Mouse (Mus musculus): ENCODE results near the gene Rpl6. TPM values are rescaled to one million over a fixed set of nuclear protein-coding genes. Genes with fewer than 3 reads are reported as not detected.

Gene Rpl6
- polyA plus RNA-seq, 1 experiment from 2014 or later, result 505 TPM

DNA sequence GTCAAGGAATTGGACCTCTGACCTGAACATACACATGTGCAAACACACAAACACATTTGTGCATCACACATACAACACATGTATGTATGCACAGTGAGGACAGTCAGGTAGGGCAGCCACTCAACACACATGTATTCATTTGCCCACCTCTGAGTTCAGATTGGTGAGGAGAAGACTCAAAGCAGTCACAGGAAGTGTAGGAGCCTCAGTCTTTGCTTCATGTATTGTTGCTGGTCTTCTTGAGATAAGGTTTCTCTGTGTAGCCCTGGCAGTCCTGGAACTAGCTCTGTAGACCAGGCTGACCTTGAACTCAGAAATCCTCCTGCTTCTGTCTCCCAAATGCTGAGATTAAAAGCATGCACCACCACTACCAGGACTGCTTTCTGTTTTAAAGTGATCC is 36.9 kb downstream of the Rpl6 start:
- Histone ChIP-seq H3K36me3 (ENCODE audit: control insufficient read depth, insufficient read depth, low read length) (no peaks in the 10 kb centered on the region), H3K4me3 (ENCODE audit: low read depth, low read length) (no peak overlapping the region), H3K27ac (ENCODE audit: low read depth, low read length) (no peak overlapping the region), H3K27me3 (replicated peaks; ENCODE audit: control insufficient read depth, insufficient read depth, low read length) (no peaks in the 10 kb centered on the region), H3K4me2 (ENCODE audit: low read length) (no peak overlapping the region), H3K4me1 (ENCODE audit: control insufficient read depth, insufficient read depth, low read length) (no peaks in the 10 kb centered on the region; the same call in 1 of the 2 replicates), H3K9me3 (replicated peaks; ENCODE audit: control insufficient read depth, low read length) (no peaks in the 10 kb centered on the region), H3K9ac (ENCODE audit: low read length) (no peak overlapping the region)
- ATAC-seq (no peak), DNase-seq (ENCODE audit: low spot score) (no peak)

DNA sequence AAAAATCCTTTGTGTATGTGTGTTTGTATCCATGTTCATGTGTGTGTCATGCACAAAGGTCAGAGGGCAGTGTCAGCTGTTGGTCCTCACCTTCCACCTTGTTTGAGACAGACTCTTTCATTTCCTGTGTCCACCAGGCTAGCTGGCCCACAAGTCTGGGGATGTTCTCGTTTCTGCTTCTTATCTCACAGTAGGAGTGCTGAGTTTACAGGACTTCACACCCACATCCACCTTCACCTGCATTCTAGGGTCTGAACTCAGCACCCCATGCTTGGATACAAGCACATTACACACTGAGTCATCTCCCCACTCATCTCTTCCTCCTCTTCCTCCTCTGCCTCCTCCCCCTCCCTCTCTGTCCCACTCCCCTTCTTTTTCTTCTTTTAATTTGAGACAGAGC is 38.0 kb downstream of the Rpl6 start:
- Histone ChIP-seq H3K4me1 (ENCODE audit: control insufficient read depth, insufficient read depth, low read length) (no peaks in the 10 kb centered on the region; the same call in 1 of the 2 replicates), H3K27ac (ENCODE audit: low read depth, low read length) (no peak overlapping the region), H3K9ac (ENCODE audit: low read length) (no peak overlapping the region), H3K4me3 (ENCODE audit: low read depth, low read length) (no peak overlapping the region), H3K27me3 (replicated peaks; ENCODE audit: control insufficient read depth, insufficient read depth, low read length) (no peaks in the 10 kb centered on the region), H3K9me3 (replicated peaks; ENCODE audit: control insufficient read depth, low read length) (no peaks in the 10 kb centered on the region), H3K4me2 (ENCODE audit: low read length) (no peak overlapping the region), H3K36me3 (ENCODE audit: control insufficient read depth, insufficient read depth, low read length) (no peaks in the 10 kb centered on the region)
- WGBS, result 64% methylated on average over 1 of the region's 1 CpGs
- DNase-seq (ENCODE audit: low spot score) (no peak), ATAC-seq (no peak)

DNA sequence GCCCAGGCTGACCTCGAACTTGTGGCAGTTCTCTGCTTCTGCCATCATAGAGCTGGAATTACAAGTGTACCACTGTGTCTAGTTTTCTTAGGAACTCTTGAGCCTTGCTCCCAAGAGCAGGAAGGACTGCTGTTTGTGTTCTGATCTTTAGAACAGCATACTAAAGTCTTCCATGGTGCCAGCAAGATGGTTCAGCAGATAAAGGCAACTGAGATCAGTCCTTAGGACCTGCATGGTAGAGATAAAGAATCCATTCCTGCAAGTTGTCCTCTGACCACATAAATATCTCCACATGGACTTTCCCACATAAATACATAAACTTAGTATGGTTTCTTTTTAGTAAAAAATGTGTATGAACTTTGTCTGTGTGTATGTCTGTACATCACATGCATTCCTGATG is 38.4 kb downstream of the Rpl6 start:
- DNase-seq (ENCODE audit: low spot score), result no peak
- H3K27me3 ChIP-seq (replicated peaks; ENCODE audit: control insufficient read depth, insufficient read depth, low read length), result no peaks in the 10 kb centered on the region
- no peak overlapping the region for H3K9ac ChIP-seq (ENCODE audit: low read length)
- no peaks in the 10 kb centered on the region; the same call in 1 of the 2 replicates for H3K4me1 ChIP-seq (ENCODE audit: control insufficient read depth, insufficient read depth, low read length)
- no peak for ATAC-seq
- no peaks in the 10 kb centered on the region for H3K36me3 ChIP-seq (ENCODE audit: control insufficient read depth, insufficient read depth, low read length)
- 88% methylated on average over 1 of the region's 1 CpGs for WGBS
- no peak overlapping the region for H3K27ac ChIP-seq (ENCODE audit: low read depth, low read length)
- H3K4me3 ChIP-seq (ENCODE audit: low read depth, low read length), result no peak overlapping the region
- H3K4me2 ChIP-seq (ENCODE audit: low read length), result no peak overlapping the region
- H3K9me3 ChIP-seq (replicated peaks; ENCODE audit: control insufficient read depth, low read length), result no peaks in the 10 kb centered on the region

DNA sequence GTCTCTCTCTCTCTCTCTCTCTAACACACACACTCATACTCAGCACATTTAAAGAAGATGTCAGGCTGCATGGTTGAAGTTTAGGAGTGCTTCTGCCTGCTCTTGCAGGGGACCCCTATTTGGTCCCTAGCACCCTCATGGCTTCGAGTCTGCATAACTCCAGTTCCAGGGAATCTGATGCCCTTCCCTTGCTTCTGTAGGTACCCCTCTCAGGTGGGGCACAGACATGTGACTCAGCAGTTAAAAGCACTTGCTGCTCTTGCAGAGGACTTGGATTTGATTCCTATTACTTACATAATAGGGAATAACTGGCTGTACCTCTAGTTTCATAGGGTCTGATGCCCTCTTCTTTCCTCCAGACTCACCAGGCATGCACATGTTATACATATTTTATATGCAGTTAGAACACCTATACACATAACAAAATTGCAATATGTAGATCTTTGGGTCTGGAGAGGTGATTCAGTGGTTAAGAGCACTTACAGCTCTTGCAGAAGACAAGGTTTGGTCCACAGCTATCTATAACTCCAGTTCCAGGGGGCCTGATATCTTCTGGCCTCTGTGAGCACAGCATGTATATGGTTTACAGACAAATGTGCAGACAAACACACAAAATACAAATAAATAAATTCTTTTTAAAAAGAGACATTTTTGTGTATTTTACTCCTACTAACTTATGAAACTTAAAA is 39.5 kb downstream of the Rpl6 start:
- H3K9ac ChIP-seq (ENCODE audit: low read length), result no peak overlapping the region
- ATAC-seq, result no peak
- H3K4me2 ChIP-seq (ENCODE audit: low read length), result no peak overlapping the region
- no peaks in the 10 kb centered on the region for H3K27me3 ChIP-seq (replicated peaks; ENCODE audit: control insufficient read depth, insufficient read depth, low read length)
- WGBS, result 92% methylated on average over 1 of the region's 1 CpGs
- H3K9me3 ChIP-seq (replicated peaks; ENCODE audit: control insufficient read depth, low read length), result no peaks in the 10 kb centered on the region
- no peak overlapping the region for H3K4me3 ChIP-seq (ENCODE audit: low read depth, low read length)
- H3K36me3 ChIP-seq (ENCODE audit: control insufficient read depth, insufficient read depth, low read length), result no peaks in the 10 kb centered on the region
- no peaks in the 10 kb centered on the region; the same call in 1 of the 2 replicates for H3K4me1 ChIP-seq (ENCODE audit: control insufficient read depth, insufficient read depth, low read length)
- no peak for DNase-seq (ENCODE audit: low spot score)
- H3K27ac ChIP-seq (ENCODE audit: low read depth, low read length), result no peak overlapping the region

DNA sequence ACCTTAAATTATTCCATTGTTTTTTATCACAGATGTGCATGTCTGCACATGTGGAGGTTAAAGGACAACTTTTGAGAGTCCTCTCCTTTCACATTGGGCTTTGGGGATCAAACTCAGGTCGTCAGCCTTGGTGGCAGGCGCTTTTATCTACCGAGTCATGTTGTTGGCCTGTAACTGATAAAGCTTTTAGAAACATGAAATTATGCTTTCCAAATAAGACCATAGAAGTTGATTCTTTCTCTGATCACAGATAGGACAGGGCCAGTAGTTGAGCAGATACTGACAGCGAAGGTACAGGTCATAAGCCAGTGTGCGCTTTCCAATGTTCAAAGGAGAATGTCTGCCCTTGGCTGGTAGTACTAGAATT is 40.1 kb downstream of the Rpl6 start:
- Histone ChIP-seq H3K4me1 (ENCODE audit: control insufficient read depth, insufficient read depth, low read length) (no peaks in the 10 kb centered on the region; the same call in 1 of the 2 replicates), H3K4me2 (ENCODE audit: low read length) (no peak overlapping the region), H3K4me3 (ENCODE audit: low read depth, low read length) (no peak overlapping the region), H3K27me3 (replicated peaks; ENCODE audit: control insufficient read depth, insufficient read depth, low read length) (no peaks in the 10 kb centered on the region), H3K9ac (ENCODE audit: low read length) (no peak overlapping the region), H3K9me3 (replicated peaks; ENCODE audit: control insufficient read depth, low read length) (no peaks in the 10 kb centered on the region), H3K36me3 (ENCODE audit: control insufficient read depth, insufficient read depth, low read length) (no peaks in the 10 kb centered on the region), H3K27ac (ENCODE audit: low read depth, low read length) (no peak overlapping the region)
- 92% methylated on average over 5 of the region's 5 CpGs for WGBS
- DNase-seq (ENCODE audit: low spot score) (no peak), ATAC-seq (no peak)

DNA sequence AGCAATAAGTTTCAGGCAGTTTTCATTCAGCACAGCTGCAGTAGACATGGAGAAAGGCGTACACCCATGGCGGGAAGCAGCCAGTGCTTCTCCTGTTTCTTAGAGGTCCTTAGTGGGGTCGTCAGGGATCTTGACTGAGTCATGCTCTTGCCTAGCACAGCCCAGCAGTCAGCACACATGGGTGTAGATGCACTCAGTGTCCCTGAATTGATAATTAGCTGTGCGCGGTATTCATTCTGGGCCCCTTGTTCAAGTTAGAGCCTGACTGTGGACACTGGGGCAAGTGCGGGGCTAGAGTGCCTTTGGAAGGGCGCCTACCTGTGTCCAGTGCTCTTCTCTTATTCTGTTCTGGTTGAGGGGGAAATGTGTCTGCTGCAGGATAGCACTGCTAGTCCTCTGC is 40.9 kb downstream of the Rpl6 start:
- Histone ChIP-seq H3K9ac (ENCODE audit: low read length) (no peak overlapping the region), H3K27me3 (replicated peaks; ENCODE audit: control insufficient read depth, insufficient read depth, low read length) (no peaks in the 10 kb centered on the region), H3K4me2 (ENCODE audit: low read length) (no peak overlapping the region), H3K36me3 (ENCODE audit: control insufficient read depth, insufficient read depth, low read length) (no peaks in the 10 kb centered on the region), H3K27ac (ENCODE audit: low read depth, low read length) (no peak overlapping the region), H3K4me1 (ENCODE audit: control insufficient read depth, insufficient read depth, low read length) (no peaks in the 10 kb centered on the region; the same call in 1 of the 2 replicates), H3K9me3 (replicated peaks; ENCODE audit: control insufficient read depth, low read length) (no peaks in the 10 kb centered on the region), H3K4me3 (ENCODE audit: low read depth, low read length) (no peak overlapping the region)
- no peak for ATAC-seq
- WGBS, result 87% methylated on average over 7 of the region's 7 CpGs
- DNase-seq (ENCODE audit: low spot score), result no peak

DNA sequence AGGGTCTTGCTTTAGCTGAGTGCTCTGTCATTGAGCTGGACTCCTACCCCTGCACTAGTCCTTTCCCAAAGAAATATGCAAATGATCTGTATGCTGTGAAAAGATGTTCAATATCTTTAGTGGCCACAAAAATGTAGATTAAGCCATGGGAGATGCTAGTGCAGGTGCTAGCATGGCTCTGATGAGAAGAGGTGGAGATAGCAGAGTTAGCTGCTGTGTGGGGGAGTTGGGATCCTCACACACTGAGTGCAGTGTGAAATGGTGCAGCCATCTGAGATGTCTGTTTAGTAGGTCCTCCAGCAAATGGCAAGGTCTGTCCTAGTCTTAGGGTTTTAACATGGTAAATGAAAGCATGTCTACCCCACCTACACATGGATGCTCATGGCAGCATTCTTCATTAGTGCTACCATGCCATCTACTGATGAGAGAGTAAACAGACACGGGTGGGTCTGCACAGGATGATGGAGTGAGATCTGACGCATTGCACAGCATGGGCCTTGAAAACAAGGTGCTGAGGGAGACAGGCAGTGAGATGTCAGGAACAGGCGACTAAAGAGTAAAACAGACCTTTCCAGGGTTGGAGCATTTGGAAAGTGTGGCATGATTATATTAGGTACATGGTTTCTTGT is 44.6 kb downstream of the Rpl6 start:
- H3K27me3 ChIP-seq (replicated peaks; ENCODE audit: control insufficient read depth, insufficient read depth, low read length), result no peaks in the 10 kb centered on the region
- H3K4me2 ChIP-seq (ENCODE audit: low read length), result no peak overlapping the region
- no peak overlapping the region for H3K9ac ChIP-seq (ENCODE audit: low read length)
- H3K9me3 ChIP-seq (replicated peaks; ENCODE audit: control insufficient read depth, low read length), result no peaks in the 10 kb centered on the region
- no peak overlapping the region for H3K27ac ChIP-seq (ENCODE audit: low read depth, low read length)
- no peaks in the 10 kb centered on the region; the same call in 1 of the 2 replicates for H3K4me1 ChIP-seq (ENCODE audit: control insufficient read depth, insufficient read depth, low read length)
- H3K4me3 ChIP-seq (ENCODE audit: low read depth, low read length), result no peak overlapping the region
- WGBS, result 80% methylated on average over 3 of the region's 3 CpGs
- DNase-seq (ENCODE audit: low spot score), result no peak
- peaks cover 2% of the 10 kb centered on the region for H3K36me3 ChIP-seq (ENCODE audit: control insufficient read depth, insufficient read depth, low read length)
- no peak for ATAC-seq

DNA sequence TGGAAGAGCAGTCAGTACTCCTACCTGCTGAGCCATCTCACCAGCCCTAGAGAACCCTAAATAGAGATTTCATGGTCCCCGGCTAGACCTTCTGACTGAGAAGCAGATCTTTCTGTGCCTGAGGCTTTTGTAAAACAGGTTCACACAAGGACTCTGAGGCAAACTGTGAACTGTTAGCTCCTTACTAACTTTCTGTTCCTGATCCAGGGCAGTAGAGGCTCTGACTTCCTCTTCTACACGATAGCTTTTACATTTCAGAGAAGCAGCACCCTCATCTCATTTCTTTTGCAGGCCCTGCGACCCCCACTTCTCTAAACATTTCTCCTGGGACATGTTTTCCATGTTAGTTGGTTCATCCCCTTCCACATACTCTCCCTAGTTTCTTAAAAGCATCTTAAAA is 45.4 kb downstream of the Rpl6 start:
- Histone ChIP-seq H3K27ac (ENCODE audit: low read depth, low read length) (no peak overlapping the region), H3K4me1 (ENCODE audit: control insufficient read depth, insufficient read depth, low read length) (no peaks in the 10 kb centered on the region; the same call in 1 of the 2 replicates), H3K4me3 (ENCODE audit: low read depth, low read length) (no peak overlapping the region), H3K9ac (ENCODE audit: low read length) (no peak overlapping the region), H3K9me3 (replicated peaks; ENCODE audit: control insufficient read depth, low read length) (no peaks in the 10 kb centered on the region), H3K4me2 (ENCODE audit: low read length) (no peak overlapping the region), H3K36me3 (ENCODE audit: control insufficient read depth, insufficient read depth, low read length) (peaks cover 8% of the 10 kb centered on the region), H3K27me3 (replicated peaks; ENCODE audit: control insufficient read depth, insufficient read depth, low read length) (no peaks in the 10 kb centered on the region)
- 93% methylated on average over 3 of the region's 3 CpGs for WGBS
- DNase-seq (ENCODE audit: low spot score) (no peak), ATAC-seq (no peak)

DNA sequence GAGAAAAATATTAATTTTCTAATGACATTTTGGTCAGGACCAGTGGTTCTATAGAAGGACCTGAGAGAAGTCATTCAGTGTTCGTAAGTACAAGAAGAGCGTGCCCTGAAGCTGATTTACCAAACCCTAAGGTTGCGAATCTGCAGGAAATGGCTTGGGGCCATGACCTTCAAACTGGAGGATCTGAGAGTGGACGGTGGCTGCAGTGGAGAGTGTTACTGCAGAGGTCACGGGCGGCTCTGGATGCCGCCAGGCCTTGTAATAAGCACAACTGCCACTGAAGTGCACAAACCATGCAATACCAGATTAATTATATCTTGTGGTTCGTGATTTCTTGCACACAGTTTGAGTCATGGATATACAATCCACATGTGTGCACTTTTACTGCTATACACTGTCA is 47.5 kb downstream of the Rpl6 start:
- no peak for ATAC-seq
- Histone ChIP-seq H3K4me3 (ENCODE audit: low read depth, low read length) (no peak overlapping the region), H3K9me3 (replicated peaks; ENCODE audit: control insufficient read depth, low read length) (no peaks in the 10 kb centered on the region), H3K36me3 (ENCODE audit: control insufficient read depth, insufficient read depth, low read length) (peaks cover 23% of the 10 kb centered on the region), H3K27ac (ENCODE audit: low read depth, low read length) (no peak overlapping the region), H3K4me2 (ENCODE audit: low read length) (no peak overlapping the region), H3K27me3 (replicated peaks; ENCODE audit: control insufficient read depth, insufficient read depth, low read length) (no peaks in the 10 kb centered on the region), H3K9ac (ENCODE audit: low read length) (no peak overlapping the region), H3K4me1 (ENCODE audit: control insufficient read depth, insufficient read depth, low read length) (no peaks in the 10 kb centered on the region)
- no peak for DNase-seq (ENCODE audit: low spot score)
- WGBS, result 85% methylated on average over 8 of the region's 8 CpGs
